Mouse (Mus musculus): ENCODE results near the gene Zdhhc21. TPM values are rescaled to one million over a fixed set of nuclear protein-coding genes. Genes with fewer than 3 reads are reported as not detected.

The Zdhhc21 gene
- 18.4 and 18.5 TPM in 2 replicates for total RNA-seq (2017)

DNA sequence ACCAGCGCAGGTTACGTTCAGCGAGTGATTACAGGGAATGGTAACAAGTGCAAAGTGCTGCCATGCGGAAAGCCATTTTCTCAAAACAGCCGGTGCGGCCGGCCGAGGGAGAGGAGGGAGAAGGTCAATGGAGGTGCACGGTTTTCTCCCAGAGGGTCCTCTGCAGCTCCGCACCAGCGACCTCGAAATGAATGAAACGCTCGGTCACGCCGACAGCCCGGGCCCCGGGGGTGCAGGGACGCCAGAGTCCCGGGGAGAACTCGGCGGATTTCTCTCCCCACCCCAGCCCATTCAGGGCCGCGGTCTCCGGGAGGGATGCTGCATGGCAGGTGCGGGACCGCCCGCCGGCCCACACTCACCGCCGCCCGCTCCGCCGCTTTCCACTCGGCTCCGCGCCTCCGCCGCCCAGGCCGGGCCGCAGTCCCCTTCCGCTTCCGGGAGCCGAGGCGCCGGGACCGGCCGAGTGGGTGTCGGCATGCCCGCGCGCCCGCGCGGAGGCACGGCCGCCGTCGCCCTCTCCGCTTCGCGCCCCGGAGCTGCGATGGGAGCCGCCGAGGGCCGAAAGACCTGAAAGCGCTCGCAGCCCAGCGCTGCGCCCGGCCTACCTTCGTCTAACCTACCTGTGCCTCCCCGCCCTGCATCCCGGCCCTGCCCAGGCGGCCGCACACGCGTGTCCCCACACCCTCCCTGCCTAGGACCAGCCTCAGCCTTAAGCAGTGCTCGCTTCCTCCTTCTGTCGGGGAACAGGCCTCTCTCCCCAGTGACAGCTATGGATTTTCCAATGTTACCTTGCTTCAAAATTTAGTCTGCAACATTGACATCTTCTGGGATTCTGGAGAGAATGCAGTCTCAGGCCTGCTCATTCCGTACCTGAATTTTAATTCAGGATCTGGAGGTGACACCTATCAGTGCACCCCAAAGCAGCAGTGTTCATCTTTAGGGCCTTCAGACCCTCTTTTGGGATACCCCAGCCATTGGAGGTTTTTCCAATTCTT lies at the start of gene Zdhhc21:
Gene Zdhhc21, minus strand, starts transcription at position 828 of the 995 bp plus-strand sequence.
- ATAC-seq (replicated peaks in 1 of 2; ENCODE audit: insufficient read depth in 1 of 2, low FRiP score in 2 of 2, low TSS enrichment in 1 of 2, low read depth in 1 of 2, poor library complexity in 2 of 2, severe bottlenecking in 2 of 2) = peak; percentile 72 to 84

- no peak for ATAC-seq (replicated peaks in 1 of 2; ENCODE audit: insufficient read depth in 1 of 2, low FRiP score in 2 of 2, low TSS enrichment in 1 of 2, low read depth in 1 of 2, poor library complexity in 2 of 2, severe bottlenecking in 2 of 2)
Measured at GRCm38 (mm10) chr4:82895227-82895626, 35.5 kb upstream of the Zdhhc21 start.

DNA sequence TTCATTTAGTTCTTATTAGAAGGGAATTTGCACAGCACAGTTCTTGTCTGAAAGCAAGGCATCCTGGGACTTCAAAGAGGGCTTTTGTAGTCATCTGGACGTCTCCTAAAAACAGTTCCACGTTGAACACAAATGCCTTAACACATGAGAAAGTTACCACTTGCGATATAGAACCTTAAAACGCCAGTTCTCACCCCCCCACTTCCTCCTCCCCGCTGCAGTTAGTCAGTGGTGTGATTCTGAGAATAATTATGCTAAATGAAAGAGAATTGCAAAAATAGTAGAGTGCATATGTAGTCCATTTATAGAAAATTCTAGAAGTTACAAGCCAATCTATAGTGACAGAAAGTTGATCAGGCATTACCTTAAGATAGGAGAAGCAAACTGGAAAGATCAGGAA lies 32.5 kb upstream of the Zdhhc21 start:
- no peak for ATAC-seq (replicated peaks in 1 of 2; ENCODE audit: insufficient read depth in 1 of 2, low FRiP score in 2 of 2, low TSS enrichment in 1 of 2, low read depth in 1 of 2, poor library complexity in 2 of 2, severe bottlenecking in 2 of 2)

- no peak for ATAC-seq (replicated peaks in 1 of 2; ENCODE audit: insufficient read depth in 1 of 2, low FRiP score in 2 of 2, low TSS enrichment in 1 of 2, low read depth in 1 of 2, poor library complexity in 2 of 2, severe bottlenecking in 2 of 2)
Measured at GRCm38 (mm10) chr4:82891566-82891965, 31.8 kb upstream of the Zdhhc21 start.

GRCm38 (mm10) chr4:82891049-82891448 lies 31.3 kb upstream of the Zdhhc21 start:
- no peak for ATAC-seq (replicated peaks in 1 of 2; ENCODE audit: insufficient read depth in 1 of 2, low FRiP score in 2 of 2, low TSS enrichment in 1 of 2, low read depth in 1 of 2, poor library complexity in 2 of 2, severe bottlenecking in 2 of 2)

DNA sequence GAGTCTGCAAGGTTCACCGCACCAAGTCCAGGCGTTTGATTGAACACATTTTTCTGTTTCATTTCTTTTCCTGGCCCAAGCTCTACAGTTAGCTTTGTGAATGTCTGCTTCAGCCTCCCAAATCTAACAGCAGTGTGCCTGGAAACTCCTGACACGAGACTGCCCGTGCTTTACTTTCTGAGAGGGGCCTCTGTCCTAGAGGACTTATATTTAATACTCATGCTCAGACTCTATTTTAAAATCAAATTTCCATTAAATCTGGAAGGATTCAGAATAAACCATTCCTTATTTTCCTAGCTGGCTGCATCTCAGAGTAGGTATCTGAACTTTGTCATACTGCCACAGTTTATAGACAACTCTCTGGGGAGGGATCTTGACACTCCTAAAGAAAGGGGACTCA lies 30.8 kb upstream of the Zdhhc21 start:
- ATAC-seq (replicated peaks in 1 of 2; ENCODE audit: insufficient read depth in 1 of 2, low FRiP score in 2 of 2, low TSS enrichment in 1 of 2, low read depth in 1 of 2, poor library complexity in 2 of 2, severe bottlenecking in 2 of 2) = no peak

DNA sequence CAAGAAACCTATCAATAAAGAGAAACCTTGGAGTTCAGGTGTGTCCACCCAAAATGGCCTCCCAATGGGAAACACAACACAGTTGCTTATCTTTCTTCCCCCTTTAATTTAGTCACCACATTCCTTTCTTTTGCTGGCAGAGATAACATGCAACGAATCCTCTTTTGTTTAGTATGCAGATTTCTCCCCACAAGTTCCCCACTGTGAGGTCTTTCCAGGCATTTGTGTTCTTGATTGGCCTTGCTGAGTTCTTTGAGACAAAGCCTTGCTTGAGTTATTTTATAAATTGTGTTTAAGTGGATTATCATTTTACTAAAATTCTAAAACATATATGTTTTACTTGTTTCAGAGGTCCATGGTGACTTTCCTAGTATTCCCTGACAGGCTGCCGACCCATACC lies 26.4 kb upstream of the Zdhhc21 start:
- no peak for ATAC-seq (replicated peaks in 1 of 2; ENCODE audit: insufficient read depth in 1 of 2, low FRiP score in 2 of 2, low TSS enrichment in 1 of 2, low read depth in 1 of 2, poor library complexity in 2 of 2, severe bottlenecking in 2 of 2)

- ATAC-seq (replicated peaks in 1 of 2; ENCODE audit: insufficient read depth in 1 of 2, low FRiP score in 2 of 2, low TSS enrichment in 1 of 2, low read depth in 1 of 2, poor library complexity in 2 of 2, severe bottlenecking in 2 of 2) = no peak
Measured at GRCm38 (mm10) chr4:82885535-82885913, 25.8 kb upstream of the Zdhhc21 start.

DNA sequence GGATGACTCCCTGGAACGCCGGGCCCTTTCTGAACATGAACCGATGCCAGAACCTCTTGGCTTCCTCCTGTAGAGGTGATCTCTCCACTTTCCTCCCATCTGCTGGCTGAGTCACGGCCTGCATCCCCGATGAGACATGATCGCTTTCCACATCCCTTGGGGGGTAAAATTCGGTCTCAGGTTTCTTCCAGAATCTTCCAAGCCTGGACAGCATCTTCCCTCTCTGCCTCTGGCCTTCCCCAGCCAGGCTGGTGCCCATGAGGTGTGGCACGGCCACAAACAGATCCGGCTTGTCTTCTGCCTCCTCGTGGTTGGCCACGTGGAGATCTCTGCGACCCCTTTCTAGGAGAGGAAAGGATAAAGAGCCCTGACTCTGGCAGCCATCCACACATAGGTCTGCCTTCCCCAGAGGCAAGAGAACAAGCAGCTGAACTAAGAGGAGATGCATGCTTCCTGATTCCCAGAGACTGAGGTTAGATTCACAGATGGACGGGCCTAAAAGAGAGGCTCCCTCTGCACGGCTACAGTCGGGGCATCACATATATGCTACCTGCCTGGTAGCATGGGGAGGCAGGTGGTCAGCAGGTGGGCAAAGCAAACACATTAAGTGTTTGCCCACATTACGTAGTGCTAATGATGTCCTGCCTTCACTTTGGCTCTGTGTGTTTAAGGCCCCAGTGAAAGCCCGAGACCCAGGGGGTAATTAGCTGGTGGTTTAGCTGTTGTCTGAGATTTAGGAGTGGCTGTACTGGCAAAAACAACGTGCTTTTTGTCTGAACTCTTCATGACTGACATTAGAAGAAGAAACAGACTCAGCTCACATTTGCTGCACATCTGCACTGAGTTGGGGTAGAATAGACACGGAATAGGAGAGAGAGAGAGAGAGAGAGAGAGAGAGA lies 25.1 kb upstream of the Zdhhc21 start, which contains the start of gene Cer1:
Gene Cer1, minus strand, starts transcription at position 513 of the 899 bp plus-strand sequence.
- no peak for ATAC-seq (replicated peaks in 1 of 2; ENCODE audit: insufficient read depth in 1 of 2, low FRiP score in 2 of 2, low TSS enrichment in 1 of 2, low read depth in 1 of 2, poor library complexity in 2 of 2, severe bottlenecking in 2 of 2)

DNA sequence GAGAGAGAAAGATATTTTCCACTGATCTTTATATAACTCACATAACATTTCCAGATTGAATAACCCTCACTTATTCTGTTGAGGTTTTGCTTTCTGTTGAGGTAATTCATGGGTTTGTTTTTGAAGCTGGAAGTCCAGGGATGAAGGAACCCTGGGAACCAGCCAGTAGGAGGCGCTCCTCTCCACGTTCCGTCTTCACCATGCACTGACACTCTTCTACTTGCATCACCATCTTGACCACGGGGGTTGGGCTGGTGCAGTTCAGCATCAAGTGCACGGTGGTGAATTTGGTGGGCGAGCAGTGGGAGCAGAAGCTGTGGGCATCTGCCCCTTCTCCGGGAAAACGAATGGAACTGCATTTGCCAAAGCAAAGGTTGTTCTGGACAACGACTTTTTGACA lies 22.7 kb upstream of the Zdhhc21 start:
- ATAC-seq (replicated peaks in 1 of 2; ENCODE audit: insufficient read depth in 1 of 2, low FRiP score in 2 of 2, low TSS enrichment in 1 of 2, low read depth in 1 of 2, poor library complexity in 2 of 2, severe bottlenecking in 2 of 2) = no peak

DNA sequence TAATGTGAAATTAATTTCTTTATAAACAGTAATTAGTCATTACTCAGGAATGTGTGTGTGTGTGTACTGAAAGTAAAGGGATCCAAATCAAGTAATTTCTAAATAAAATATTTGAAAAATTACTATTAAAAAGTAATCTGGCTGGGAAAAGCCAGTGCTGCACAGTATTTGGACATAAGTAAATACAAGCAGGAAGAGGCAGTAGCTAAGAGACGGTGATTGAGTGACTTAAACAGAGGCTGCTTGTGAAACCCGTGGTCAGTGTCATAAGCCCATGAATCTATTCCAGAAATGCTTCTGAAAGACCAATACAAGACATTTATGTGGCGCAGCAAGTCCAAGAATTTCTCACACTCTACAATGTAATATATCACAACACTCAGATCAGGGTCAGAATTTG lies 21.6 kb upstream of the Zdhhc21 start:
- no peak for ATAC-seq (replicated peaks in 1 of 2; ENCODE audit: insufficient read depth in 1 of 2, low FRiP score in 2 of 2, low TSS enrichment in 1 of 2, low read depth in 1 of 2, poor library complexity in 2 of 2, severe bottlenecking in 2 of 2)

GRCm38 (mm10) chr4:82880243-82880642 lies 20.5 kb upstream of the Zdhhc21 start:
- no peak for ATAC-seq (replicated peaks in 1 of 2; ENCODE audit: insufficient read depth in 1 of 2, low FRiP score in 2 of 2, low TSS enrichment in 1 of 2, low read depth in 1 of 2, poor library complexity in 2 of 2, severe bottlenecking in 2 of 2)

GRCm38 (mm10) chr4:82879152-82879551 lies 19.4 kb upstream of the Zdhhc21 start:
- no peak for ATAC-seq (replicated peaks in 1 of 2; ENCODE audit: insufficient read depth in 1 of 2, low FRiP score in 2 of 2, low TSS enrichment in 1 of 2, low read depth in 1 of 2, poor library complexity in 2 of 2, severe bottlenecking in 2 of 2)

DNA sequence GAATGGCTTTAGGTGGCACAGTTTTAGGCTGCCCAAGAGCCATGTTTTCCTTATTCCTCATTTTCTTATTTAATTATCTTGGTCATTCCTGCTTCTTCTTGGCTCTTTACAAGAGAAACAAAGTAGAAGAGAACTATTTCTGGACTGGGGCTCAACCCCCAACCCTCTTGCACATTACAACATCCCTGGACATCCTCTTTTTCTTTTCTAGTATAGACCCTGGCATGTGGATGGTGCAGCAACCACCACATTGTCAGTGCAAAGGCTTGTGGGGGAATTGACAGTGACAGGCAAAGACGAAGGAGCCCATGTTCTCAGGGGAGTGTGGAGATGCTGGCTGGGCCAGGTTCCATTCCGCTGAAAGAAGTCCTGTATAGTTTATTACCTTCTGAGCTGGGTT lies 16.9 kb upstream of the Zdhhc21 start:
- no peak for ATAC-seq (replicated peaks in 1 of 2; ENCODE audit: insufficient read depth in 1 of 2, low FRiP score in 2 of 2, low TSS enrichment in 1 of 2, low read depth in 1 of 2, poor library complexity in 2 of 2, severe bottlenecking in 2 of 2)

DNA sequence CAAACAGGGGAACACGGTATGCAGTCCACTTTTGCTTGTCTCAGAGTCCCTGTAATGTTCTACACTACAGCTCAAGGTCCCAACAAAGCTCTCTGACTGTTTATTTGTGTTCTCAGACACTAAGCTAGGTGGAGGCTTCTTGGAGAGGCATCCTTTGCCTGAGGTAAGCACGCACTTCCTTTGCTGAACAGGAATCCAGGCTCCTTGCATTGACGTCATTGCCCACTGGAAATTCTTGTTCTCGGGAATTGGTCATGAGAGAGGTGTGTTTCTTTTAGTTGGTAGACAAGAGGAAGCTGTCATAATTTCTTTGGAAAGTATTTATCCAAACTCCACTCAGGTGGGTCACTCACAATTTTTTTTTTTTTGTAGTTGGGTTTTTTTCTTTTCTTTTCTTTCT lies 15.8 kb upstream of the Zdhhc21 start:
- ATAC-seq (replicated peaks in 1 of 2; ENCODE audit: insufficient read depth in 1 of 2, low FRiP score in 2 of 2, low TSS enrichment in 1 of 2, low read depth in 1 of 2, poor library complexity in 2 of 2, severe bottlenecking in 2 of 2) = no peak

GRCm38 (mm10) chr4:82874791-82875190 lies 15.0 kb upstream of the Zdhhc21 start:
- ATAC-seq (replicated peaks in 1 of 2; ENCODE audit: insufficient read depth in 1 of 2, low FRiP score in 2 of 2, low TSS enrichment in 1 of 2, low read depth in 1 of 2, poor library complexity in 2 of 2, severe bottlenecking in 2 of 2) = no peak

GRCm38 (mm10) chr4:82872548-82872947 lies 12.8 kb upstream of the Zdhhc21 start:
- ATAC-seq (replicated peaks in 1 of 2; ENCODE audit: insufficient read depth in 1 of 2, low FRiP score in 2 of 2, low TSS enrichment in 1 of 2, low read depth in 1 of 2, poor library complexity in 2 of 2, severe bottlenecking in 2 of 2) = no peak

DNA sequence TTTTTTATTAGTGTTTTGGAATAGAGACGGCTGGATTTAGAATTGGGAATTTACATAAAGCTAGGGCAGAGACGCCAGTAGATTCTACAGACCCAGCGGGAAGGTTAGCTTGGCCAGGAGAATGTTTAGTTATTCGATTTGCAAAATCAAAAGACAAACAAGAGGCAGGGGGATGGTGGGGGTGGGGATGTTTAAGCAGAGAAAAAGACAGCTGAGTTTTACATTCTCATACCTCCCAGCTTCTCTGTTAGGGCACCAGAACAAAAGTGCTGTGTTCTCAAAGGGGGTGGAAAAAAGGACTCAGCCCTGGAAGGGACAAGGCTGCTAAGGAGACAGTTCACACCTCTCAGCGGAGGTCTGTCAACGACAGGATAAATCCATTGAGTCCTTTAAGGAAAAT lies 12.4 kb upstream of the Zdhhc21 start:
- no peak for ATAC-seq (replicated peaks in 1 of 2; ENCODE audit: insufficient read depth in 1 of 2, low FRiP score in 2 of 2, low TSS enrichment in 1 of 2, low read depth in 1 of 2, poor library complexity in 2 of 2, severe bottlenecking in 2 of 2)

Data from hematopoietic stem cell, adult 5-6 weeks (primary cell).